Mouse (Mus musculus) NIH3T3 (cell line): Measurements from ENCODE around the gene Atp9a.
"Not testable (repeated sequence)": the region's sequence is repeated elsewhere in the genome, so short reads cannot be mapped to it uniquely, and the experiment has no call there.

ENCODE experiments used
- DNase-seq: peaks from one replicate; pipeline ENCODE4 v3.0.0-alpha.2; 2012; ENCODE audit warnings: low read depth

The Atp9a gene

GRCm38 (mm10) chr2:168742059-168742627, at the start of gene Atp9a:
Atp9a (minus strand) TSS chr2:168742409.
- no peak for DNase-seq

- DNase-seq, result no peak
Measured at GRCm38 (mm10) chr2:168791115-168791802, 49.0 kb upstream of the Atp9a start.

- no peak for DNase-seq
Measured at GRCm38 (mm10) chr2:168786174-168786573, 44.0 kb upstream of the Atp9a start.

- no peak for DNase-seq
Measured at GRCm38 (mm10) chr2:168780596-168780995, 38.4 kb upstream of the Atp9a start.

GRCm38 (mm10) chr2:168780024-168780423, 37.8 kb upstream of the Atp9a start:
- DNase-seq, result no peak

- DNase-seq, result no peak
Measured at GRCm38 (mm10) chr2:168777481-168777880, 35.3 kb upstream of the Atp9a start.

GRCm38 (mm10) chr2:168776238-168776637, 34.0 kb upstream of the Atp9a start:
- no peak for DNase-seq

- no peak for DNase-seq
Measured at GRCm38 (mm10) chr2:168769259-168769658, 27.1 kb upstream of the Atp9a start.

- DNase-seq, result no peak
Measured at GRCm38 (mm10) chr2:168767582-168767981, 25.4 kb upstream of the Atp9a start, which contains the start of gene Sall4. Sall4 (minus strand) TSS chr2:168767943.

GRCm38 (mm10) chr2:168766538-168767361, 24.5 kb upstream of the Atp9a start:
- no peak for DNase-seq

- DNase-seq, result no peak
Measured at GRCm38 (mm10) chr2:168765696-168766537, 23.7 kb upstream of the Atp9a start.

GRCm38 (mm10) chr2:168765065-168765681, 23.0 kb upstream of the Atp9a start:
- DNase-seq, result no peak

GRCm38 (mm10) chr2:168764460-168764867, 22.3 kb upstream of the Atp9a start:
- DNase-seq, result no peak

GRCm38 (mm10) chr2:168763785-168764184, 21.6 kb upstream of the Atp9a start:
- no peak for DNase-seq

GRCm38 (mm10) chr2:168762411-168762815, 20.2 kb upstream of the Atp9a start:
- no peak for DNase-seq

GRCm38 (mm10) chr2:168761954-168762353, 19.7 kb upstream of the Atp9a start:
- no peak for DNase-seq

GRCm38 (mm10) chr2:168761141-168761540, 18.9 kb upstream of the Atp9a start:
- DNase-seq, result no peak

- not testable (repeated sequence) for DNase-seq
Measured at GRCm38 (mm10) chr2:168744406-168744805, 2.2 kb upstream of the Atp9a start.

GRCm38 (mm10) chr2:168742649-168743048, 440 bp upstream of the Atp9a start:
- DNase-seq, result no peak

- DNase-seq, result no peak
Measured at GRCm38 (mm10) chr2:168741273-168742058, 743 bp downstream of the Atp9a start.

GRCm38 (mm10) chr2:168740496-168740895, 1.7 kb downstream of the Atp9a start:
- DNase-seq, result no peak
